Mouse (Mus musculus) erythroblast, embryonic 14.5 days (primary cell): ENCODE data around the gene Oosp1.

ENCODE experiments used
- GATA1 ChIP-seq: IDR thresholded peaks from 2 replicates; pipeline ENCODE4 v1.6.1; 2012; ENCODE audit warnings: low read length, inconsistent platforms, mixed read lengths
- TAL1 ChIP-seq: IDR thresholded peaks from 3 replicates; pipeline ENCODE4 v1.6.1; 2012; ENCODE audit warnings: low read length, inconsistent platforms, mixed read lengths

DNA sequence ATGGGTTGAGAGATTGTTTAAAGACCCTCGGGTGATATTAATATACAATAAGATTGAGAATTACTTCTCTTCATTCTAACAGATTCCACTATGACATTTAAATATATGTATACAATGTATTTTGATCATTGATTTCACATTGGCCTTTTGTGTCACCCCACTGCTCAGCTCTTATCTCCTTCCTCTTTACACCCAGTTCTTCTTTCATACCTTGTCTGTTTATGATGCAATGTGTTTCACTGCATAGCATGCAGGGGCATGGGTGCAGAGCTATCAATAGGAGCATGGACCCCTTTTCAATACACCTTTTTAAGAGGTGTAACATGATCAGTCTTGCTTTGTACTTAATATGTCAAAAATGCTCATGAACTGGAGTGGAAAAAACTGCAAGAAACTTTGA, 39.3 kb upstream of the Oosp1 start:
- TF ChIP-seq GATA1 = no peak
- no peak for TF ChIP-seq TAL1
